Mouse (Mus musculus) limb, embryonic 14.5 days (tissue): Measurements from ENCODE around the gene Itpr2. TPM values are rescaled to one million over a fixed set of nuclear protein-coding genes. Genes with fewer than 3 reads are reported as not detected.

Source experiments
- ATAC-seq: fragments of 200-750 bp; cut with Nextera tagmentation; 2 replicates; pipeline ENCODE4 v1.8.0; 2017; ENCODE audit warnings: low read depth, moderate number of reproducible peaks, moderate TSS enrichment; ENCODE audit not compliant: low FRiP score
- DNase-seq: peaks from one replicate; pipeline ENCODE4 v3.0.0-alpha.2; 2015; ENCODE audit warnings: low spot score
- H3K27ac ChIP-seq: fragments of 300-500 bp; sonication (generic); replicated peaks from 2 replicates; pipeline ENCODE4 v1.5.1; 2014; ENCODE audit warnings: low read depth, mild to moderate bottlenecking, low read length, moderate library complexity, mixed read lengths
- H3K27me3 ChIP-seq: fragments of 300-500 bp; sonication (generic); 2 replicates; pipeline ENCODE4 v1.6.1; 2014; ENCODE audit warnings: low read length, mixed read lengths; ENCODE audit not compliant: control insufficient read depth, insufficient read depth
- H3K36me3 ChIP-seq: fragments of 300-500 bp; sonication (generic); 2 replicates; pipeline ENCODE4 v1.6.1; 2014; ENCODE audit warnings: mild to moderate bottlenecking, low read length, moderate library complexity, mixed read lengths; ENCODE audit not compliant: control insufficient read depth, insufficient read depth
- H3K4me1 ChIP-seq: fragments of 300-500 bp; sonication (generic); 2 replicates; pipeline ENCODE4 v1.6.1; 2014; ENCODE audit warnings: antibody characterized with exemption, low read length, mixed read lengths; ENCODE audit not compliant: control insufficient read depth, insufficient read depth
- H3K4me2 ChIP-seq: fragments of 300-500 bp; sonication (generic); replicated peaks from 2 replicates; pipeline ENCODE4 v1.6.1; 2014; ENCODE audit warnings: low read depth, mild to moderate bottlenecking, low read length, moderate library complexity; ENCODE audit not compliant: severe bottlenecking
- H3K4me3 ChIP-seq: fragments of 300-500 bp; sonication (generic); replicated peaks from 2 replicates; pipeline ENCODE4 v1.5.1; 2014; ENCODE audit warnings: low read length
- H3K9ac ChIP-seq: fragments of 300-500 bp; sonication (generic); 2 replicates; pipeline ENCODE4 v1.6.1; 2014; ENCODE audit warnings: mild to moderate bottlenecking, low read depth, low read length, moderate library complexity; ENCODE audit not compliant: severe bottlenecking
- H3K9me3 ChIP-seq: fragments of 300-500 bp; sonication (generic); 2 replicates; pipeline ENCODE4 v1.6.1; 2016; ENCODE audit warnings: low read length; ENCODE audit not compliant: control insufficient read depth
- POLR2A ChIP-seq: fragments of 200-500 bp; IDR thresholded peaks from 2 replicates; pipeline ENCODE4 v1.8.0; 2012; ENCODE audit warnings: inconsistent platforms, mild to moderate bottlenecking, moderate library complexity, borderline replicate concordance; ENCODE audit not compliant: insufficient read depth, insufficient read length; ENCODE audit errors: extremely low read depth
- WGBS: fragments of 180-500 bp; shearing (Covaris S2); extraction: QIAGEN DNeasy Blood & Tissue Kit; methylation state at CpG from one replicate; pipeline ENCODE4 v1.1.7; 2014; 5-methylcytosine and 5-hydroxymethylcytosine counted together
- polyA plus RNA-seq, 2 experiments: library from polyadenylated mRNA; depleted of rRNA in 1 of 2; stranded (reverse) in 1 of 2; unstranded in 1 of 2; fragments of >200 nt; fragmentation: Nextera tagmentation in 1 of 2; extraction: Ambion mirVana in 1 of 2; gene quantifications; 2 replicates each; pipeline versions ENCODE4 v1.2.1 to v1.2.3; 2012 to 2014

Itpr2 gene
- polyA plus RNA-seq, 2 experiments: 4.7 to 11.3 TPM

DNA sequence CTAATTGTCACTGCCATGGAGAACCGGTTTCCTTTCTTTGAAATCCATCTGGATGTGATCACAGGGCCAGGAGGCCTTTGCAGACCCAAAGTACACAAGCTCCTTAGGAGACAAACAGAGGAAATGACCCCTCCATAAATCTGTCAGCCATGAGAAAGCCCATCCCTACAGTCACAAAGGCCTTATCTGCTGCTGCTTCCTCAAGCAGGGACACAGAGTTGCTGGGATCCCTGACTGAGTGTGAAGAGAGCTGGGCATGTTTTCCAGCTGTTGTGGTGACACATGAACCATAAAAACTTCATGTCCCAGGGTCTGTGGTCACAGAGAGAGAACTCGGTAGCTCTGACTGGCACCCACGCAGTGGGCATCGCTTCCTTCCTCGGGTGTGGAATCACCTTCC is 28.7 kb upstream of the Itpr2 start:
- DNase-seq (no peak), ATAC-seq (no peak)
- no peak overlapping the region for H3K27ac ChIP-seq

DNA sequence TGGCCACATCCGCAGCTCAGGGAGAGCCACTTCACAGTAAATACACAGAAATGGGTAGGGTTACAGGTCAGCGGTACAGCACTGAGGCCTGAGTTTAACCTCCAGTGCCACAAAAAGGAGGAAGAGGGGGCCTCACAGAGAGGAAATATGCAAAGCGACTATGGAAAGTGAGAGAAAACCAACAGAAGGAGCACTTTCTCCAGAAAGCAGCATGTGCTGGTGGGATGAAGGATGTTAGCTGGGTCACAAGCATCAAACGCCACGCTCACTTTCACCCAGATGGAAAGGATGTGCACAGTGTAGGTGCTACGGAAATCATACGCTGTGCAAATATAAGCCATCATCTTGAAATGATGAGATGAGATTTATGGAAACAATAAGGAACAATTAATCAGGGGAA is 28.3 kb upstream of the Itpr2 start:
- no peak overlapping the region for H3K9ac ChIP-seq
- ATAC-seq (no peak), DNase-seq (no peak)
- H3K27ac ChIP-seq: no peak overlapping the region
- H3K4me1 ChIP-seq: no peaks in the 10 kb centered on the region
- no peak overlapping the region for H3K4me2 ChIP-seq
- H3K36me3 ChIP-seq: no peaks in the 10 kb centered on the region
- TF ChIP-seq POLR2A: no peak
- 37% methylated on average over 7 of the region's 7 CpGs for WGBS
- H3K27me3 ChIP-seq: no peaks in the 10 kb centered on the region
- H3K4me3 ChIP-seq: no peak overlapping the region
- H3K9me3 ChIP-seq: no peaks in the 10 kb centered on the region

More for the DNA sequence above, 28.7 kb upstream of the Itpr2 start:
- Histone ChIP-seq H3K9ac (no peak overlapping the region), H3K27me3 (no peaks in the 10 kb centered on the region), H3K36me3 (no peaks in the 10 kb centered on the region), H3K4me3 (no peak overlapping the region), H3K4me1 (no peaks in the 10 kb centered on the region), H3K4me2 (no peak overlapping the region), H3K9me3 (no peaks in the 10 kb centered on the region)
- TF ChIP-seq POLR2A: no peak
- 13% methylated on average over 5 of the region's 5 CpGs for WGBS

- H3K4me1 ChIP-seq: no peaks in the 10 kb centered on the region
- no peaks in the 10 kb centered on the region for H3K9me3 ChIP-seq
- no peak for TF ChIP-seq POLR2A
- no peaks in the 10 kb centered on the region for H3K36me3 ChIP-seq
- DNase-seq (no peak), ATAC-seq (no peak)
- no peak overlapping the region for H3K4me2 ChIP-seq
- H3K9ac ChIP-seq: no peak overlapping the region
- H3K27ac ChIP-seq: no peak overlapping the region
- no peak overlapping the region for H3K4me3 ChIP-seq
- no peaks in the 10 kb centered on the region for H3K27me3 ChIP-seq
- 85% methylated on average over 2 of the region's 2 CpGs for WGBS
Measured at GRCm38 (mm10) chr6:146527537-146527936, 25.5 kb upstream of the Itpr2 start.

GRCm38 (mm10) chr6:146525500-146525899 is 23.5 kb upstream of the Itpr2 start:
- ATAC-seq (no peak), DNase-seq (no peak)
- Histone ChIP-seq H3K4me1 (no peaks in the 10 kb centered on the region), H3K27me3 (no peaks in the 10 kb centered on the region), H3K9me3 (no peaks in the 10 kb centered on the region), H3K36me3 (no peaks in the 10 kb centered on the region), H3K4me2 (no peak overlapping the region), H3K4me3 (no peak overlapping the region), H3K27ac (no peak overlapping the region), H3K9ac (no peak overlapping the region)
- no peak for TF ChIP-seq POLR2A
- WGBS: 87% methylated on average over 2 of the region's 2 CpGs

DNA sequence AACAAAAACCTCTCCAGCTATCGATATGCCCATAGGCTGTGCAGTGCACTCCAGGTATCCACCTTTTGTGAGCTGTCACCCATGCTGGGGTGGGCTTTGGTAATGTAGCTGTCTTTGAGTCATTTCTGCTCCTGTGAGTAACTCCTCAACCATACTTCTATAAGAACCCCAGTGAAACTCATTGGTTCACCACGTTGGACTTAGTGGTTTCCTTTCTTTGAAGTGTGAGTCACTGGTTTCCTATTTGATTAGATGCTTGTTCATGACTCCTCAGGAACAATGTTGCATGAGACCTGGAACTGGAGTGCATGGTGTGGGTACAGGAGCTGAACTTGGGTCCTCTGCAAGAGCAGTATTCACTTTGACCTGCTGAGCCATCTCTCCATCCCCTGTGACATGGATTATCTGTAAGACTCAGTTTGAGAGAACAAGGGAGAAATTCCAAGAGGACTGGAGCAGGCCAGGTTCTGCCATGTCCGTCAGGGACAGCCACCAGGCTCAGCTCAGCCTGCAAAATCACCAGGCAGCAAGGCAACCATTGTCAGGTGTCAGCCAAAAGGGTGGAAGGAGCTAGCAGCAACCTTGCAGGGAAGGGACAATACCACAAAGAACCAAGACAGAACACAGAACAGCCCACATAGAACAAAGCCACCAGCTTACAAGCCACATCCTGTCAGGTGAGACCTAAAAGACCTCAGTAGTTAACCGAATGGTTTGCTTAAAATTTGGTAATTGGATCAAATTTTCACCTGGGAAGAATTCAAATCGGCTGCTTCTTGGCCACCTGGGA is 19.6 kb upstream of the Itpr2 start:
- DNase-seq: no peak
- Histone ChIP-seq H3K4me3 (no peak overlapping the region), H3K9ac (no peak overlapping the region), H3K36me3 (no peaks in the 10 kb centered on the region), H3K27ac (no peak overlapping the region), H3K9me3 (no peaks in the 10 kb centered on the region), H3K4me1 (no peaks in the 10 kb centered on the region), H3K27me3 (no peaks in the 10 kb centered on the region), H3K4me2 (no peak overlapping the region)
- WGBS: 77% methylated on average over 5 of the region's 5 CpGs
- no peak for ATAC-seq
- TF ChIP-seq POLR2A: no peak

DNA sequence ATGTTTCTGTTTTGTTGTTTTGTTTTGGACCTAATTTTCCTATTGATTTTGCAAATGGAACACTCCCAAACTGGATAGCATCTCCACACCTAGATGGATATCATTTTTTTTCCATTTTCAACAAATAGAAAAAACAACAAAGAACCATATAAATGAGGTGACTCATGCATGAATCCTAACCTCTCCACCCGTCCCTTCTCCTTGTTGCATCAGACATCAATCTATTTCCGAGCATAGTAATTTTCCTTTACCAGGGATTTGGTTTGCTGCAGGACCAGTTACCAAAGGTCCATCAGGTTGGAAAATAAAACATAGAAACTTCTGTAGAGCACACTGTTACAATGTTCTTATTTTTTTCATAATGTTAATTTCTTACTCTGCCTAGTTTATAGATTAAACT is 17.0 kb upstream of the Itpr2 start:
- Histone ChIP-seq H3K27ac (no peak overlapping the region), H3K9ac (no peak overlapping the region), H3K9me3 (no peaks in the 10 kb centered on the region), H3K4me2 (no peak overlapping the region), H3K36me3 (no peaks in the 10 kb centered on the region), H3K4me3 (no peak overlapping the region), H3K27me3 (no peaks in the 10 kb centered on the region), H3K4me1 (no peaks in the 10 kb centered on the region)
- TF ChIP-seq POLR2A: no peak
- DNase-seq (no peak), ATAC-seq (no peak)
- WGBS: 79% methylated on average over 2 of the region's 2 CpGs
